Mouse (Mus musculus) limb, embryonic 13.5 days (tissue): Measurements from ENCODE around the gene Rbm18. TPM values are rescaled to one million over a fixed set of nuclear protein-coding genes. Genes with fewer than 3 reads are reported as not detected.
A peak's percentile ranks its signal among the peaks of the same experiment; 100 is the strongest.

Source experiments
- ATAC-seq: fragments of 200-750 bp; cut with Nextera tagmentation; 2 replicates; pipeline ENCODE4 v1.8.0; 2017; ENCODE audit warnings: low read depth, moderate number of reproducible peaks, moderate TSS enrichment; ENCODE audit not compliant: low FRiP score
- H3K27ac ChIP-seq: fragments of 300-500 bp; sonication (generic); 2 replicates; pipeline ENCODE4 v1.5.1; 2015; ENCODE audit warnings: inconsistent platforms, mild to moderate bottlenecking, moderate library complexity
- H3K27me3 ChIP-seq: fragments of 300-500 bp; sonication (generic); 2 replicates; pipeline ENCODE4 v1.6.1; 2015; ENCODE audit warnings: mild to moderate bottlenecking, inconsistent platforms
- H3K36me3 ChIP-seq: fragments of 300-500 bp; sonication (generic); 2 replicates; pipeline ENCODE4 v1.6.1; 2015; ENCODE audit warnings: inconsistent platforms, mild to moderate bottlenecking, moderate library complexity
- H3K4me1 ChIP-seq: fragments of 300-500 bp; sonication (generic); 2 replicates; pipeline ENCODE4 v1.6.1; 2015; ENCODE audit warnings: inconsistent platforms
- H3K4me2 ChIP-seq: fragments of 300-500 bp; sonication (generic); replicated peaks from 2 replicates; pipeline ENCODE4 v1.6.1; 2015; ENCODE audit warnings: inconsistent platforms, mild to moderate bottlenecking, moderate library complexity
- H3K4me3 ChIP-seq: fragments of 300-500 bp; sonication (generic); 2 replicates; pipeline ENCODE4 v1.5.1; 2015; ENCODE audit warnings: moderate library complexity, mild to moderate bottlenecking, inconsistent platforms
- H3K9ac ChIP-seq: fragments of 300-500 bp; sonication (generic); 2 replicates; pipeline ENCODE4 v1.6.1; 2015; ENCODE audit warnings: mild to moderate bottlenecking, inconsistent platforms
- H3K9me3 ChIP-seq: fragments of 300-500 bp; sonication (generic); 2 replicates; pipeline ENCODE4 v1.6.1; 2016; ENCODE audit warnings: inconsistent platforms
- WGBS: fragments of 180-500 bp; shearing (Covaris S2); methylation state at CpG from one replicate; pipeline ENCODE4 v1.1.7; 2015; 5-methylcytosine and 5-hydroxymethylcytosine counted together
- polyA plus RNA-seq: library from polyadenylated mRNA; unstranded; fragments of >200 nt; fragmentation: Nextera tagmentation; extraction: Ambion mirVana; gene quantifications from 2 replicates; pipeline ENCODE4 v1.2.1, GENCODE M21; 2015

Gene Rbm18
- polyA plus RNA-seq, 1 experiment from 2014 or later: 94.2 TPM

GRCm38 (mm10) chr2:36089190-36089589 lies 47.4 kb downstream of the Rbm18 start:
- Histone ChIP-seq H3K4me3 (no peak overlapping the region), H3K4me2 (no peak overlapping the region), H3K27ac (no peak overlapping the region), H3K27me3 (peaks cover 91% of the 10 kb centered on the region), H3K36me3 (no peaks in the 10 kb centered on the region), H3K4me1 (peaks cover 18% of the 10 kb centered on the region), H3K9me3 (no peaks in the 10 kb centered on the region), H3K9ac (no peak overlapping the region)
- 62% methylated on average over 3 of the region's 3 CpGs for WGBS
- no peak for ATAC-seq

GRCm38 (mm10) chr2:36085041-36085440 lies 51.5 kb downstream of the Rbm18 start:
- ATAC-seq: no peak
- H3K9ac ChIP-seq: no peak overlapping the region
- 65% methylated on average over 1 of the region's 1 CpGs for WGBS
- peaks cover 10% of the 10 kb centered on the region for H3K4me1 ChIP-seq
- no peaks in the 10 kb centered on the region for H3K9me3 ChIP-seq
- no peak overlapping the region for H3K4me3 ChIP-seq
- H3K36me3 ChIP-seq: no peaks in the 10 kb centered on the region
- H3K4me2 ChIP-seq: no peak overlapping the region
- no peak overlapping the region for H3K27ac ChIP-seq
- peaks cover 49% of the 10 kb centered on the region for H3K27me3 ChIP-seq

- H3K27me3 ChIP-seq: peaks cover 29% of the 10 kb centered on the region
- no peaks in the 10 kb centered on the region for H3K36me3 ChIP-seq
- no peak overlapping the region for H3K27ac ChIP-seq
- no peak overlapping the region for H3K9ac ChIP-seq
- 83% methylated on average over 9 of the region's 9 CpGs for WGBS
- H3K4me1 ChIP-seq: peaks cover 25% of the 10 kb centered on the region
- no peak overlapping the region for H3K4me2 ChIP-seq
- no peaks in the 10 kb centered on the region for H3K9me3 ChIP-seq
- ATAC-seq: no peak
- no peak overlapping the region for H3K4me3 ChIP-seq
Measured at GRCm38 (mm10) chr2:36082802-36083580, 53.6 kb downstream of the Rbm18 start.

GRCm38 (mm10) chr2:36081446-36081845 lies 55.1 kb downstream of the Rbm18 start:
- H3K9me3 ChIP-seq: no peaks in the 10 kb centered on the region
- 22% methylated on average over 9 of the region's 9 CpGs for WGBS

GRCm38 (mm10) chr2:36077160-36077761 lies 59.3 kb downstream of the Rbm18 start:
- Histone ChIP-seq H3K4me2 (peak overlapping the region; percentile 49), H3K36me3 (no peaks in the 10 kb centered on the region), H3K27ac (no peak overlapping the region), H3K4me1 (peaks cover 37% of the 10 kb centered on the region), H3K9ac (peak overlapping the region; percentile 25; the same call in 1 of the 2 replicates), H3K9me3 (no peaks in the 10 kb centered on the region), H3K4me3 (no peak overlapping the region), H3K27me3 (no peaks in the 10 kb centered on the region)
- no peak for ATAC-seq
- 12% methylated on average over 11 of the region's 11 CpGs for WGBS

More at GRCm38 (mm10) chr2:36081446-36081845, 55.1 kb downstream of the Rbm18 start:
- no peak overlapping the region for H3K27ac ChIP-seq
- H3K27me3 ChIP-seq: peaks cover 13% of the 10 kb centered on the region
- no peak overlapping the region for H3K4me2 ChIP-seq
- ATAC-seq: peak; percentile 64
- peaks cover 37% of the 10 kb centered on the region for H3K4me1 ChIP-seq
- H3K9ac ChIP-seq: no peak overlapping the region
- no peaks in the 10 kb centered on the region for H3K36me3 ChIP-seq
- H3K4me3 ChIP-seq: no peak overlapping the region

- no peak overlapping the region for H3K4me3 ChIP-seq
- no peak for ATAC-seq
Measured at GRCm38 (mm10) chr2:36075210-36075609, 61.4 kb downstream of the Rbm18 start.

GRCm38 (mm10) chr2:36073781-36074180 lies 62.8 kb downstream of the Rbm18 start:
- no peak for ATAC-seq
- 56% methylated on average over 3 of the region's 3 CpGs for WGBS
- Histone ChIP-seq H3K27me3 (no peaks in the 10 kb centered on the region), H3K9ac (no peak overlapping the region), H3K4me3 (no peak overlapping the region), H3K9me3 (no peaks in the 10 kb centered on the region), H3K27ac (no peak overlapping the region), H3K36me3 (no peaks in the 10 kb centered on the region), H3K4me2 (no peak overlapping the region), H3K4me1 (peaks cover 19% of the 10 kb centered on the region)

More at GRCm38 (mm10) chr2:36075210-36075609, 61.4 kb downstream of the Rbm18 start:
- WGBS: 84% methylated on average over 5 of the region's 5 CpGs
- Histone ChIP-seq H3K36me3 (no peaks in the 10 kb centered on the region), H3K4me1 (peaks cover 27% of the 10 kb centered on the region), H3K9ac (no peak overlapping the region), H3K27ac (no peak overlapping the region), H3K4me2 (no peak overlapping the region), H3K9me3 (no peaks in the 10 kb centered on the region), H3K27me3 (no peaks in the 10 kb centered on the region)

GRCm38 (mm10) chr2:36071660-36072305 lies 64.8 kb downstream of the Rbm18 start:
- no peak for ATAC-seq
- no peak overlapping the region for H3K4me2 ChIP-seq
- no peaks in the 10 kb centered on the region for H3K4me1 ChIP-seq
- no peak overlapping the region for H3K9ac ChIP-seq
- no peaks in the 10 kb centered on the region for H3K9me3 ChIP-seq
- H3K4me3 ChIP-seq: no peak overlapping the region
- H3K36me3 ChIP-seq: no peaks in the 10 kb centered on the region
- WGBS: 74% methylated on average over 8 of the region's 8 CpGs
- H3K27ac ChIP-seq: no peak overlapping the region
- no peaks in the 10 kb centered on the region for H3K27me3 ChIP-seq

GRCm38 (mm10) chr2:36067132-36067531 lies 69.4 kb downstream of the Rbm18 start:
- no peaks in the 10 kb centered on the region for H3K4me1 ChIP-seq
- 44% methylated on average over 9 of the region's 9 CpGs for WGBS
- H3K9me3 ChIP-seq: no peaks in the 10 kb centered on the region
- no peaks in the 10 kb centered on the region for H3K36me3 ChIP-seq
- no peak overlapping the region for H3K4me2 ChIP-seq
- no peak overlapping the region for H3K27ac ChIP-seq
- no peaks in the 10 kb centered on the region for H3K27me3 ChIP-seq
- no peak overlapping the region for H3K4me3 ChIP-seq
- H3K9ac ChIP-seq: no peak overlapping the region
- no peak for ATAC-seq

Other genes with a start within 250 kb of the Rbm18 start
- 0.85 and 1.0 TPM in 2 replicates for gene Ttll11, start 156.9 kb downstream of the Rbm18 start, polyA plus RNA-seq
- gene Ndufa8, start 87.4 kb downstream of the Rbm18 start, polyA plus RNA-seq: 200 and 208 TPM in 2 replicates
- gene Morn5, start 87.3 kb downstream of the Rbm18 start, polyA plus RNA-seq: 0.36 TPM in 1 of 2 replicates, not detected in the other
- 0.92 and 1.1 TPM in 2 replicates for gene Lhx6, start 31.4 kb downstream of the Rbm18 start, polyA plus RNA-seq
- 23.8 and 31.3 TPM in 2 replicates for gene Mrrf, start 384 bp downstream of the Rbm18 start, polyA plus RNA-seq
- gene Ptgs1, start 93.7 kb upstream of the Rbm18 start, polyA plus RNA-seq: 8.7 and 9.1 TPM in 2 replicates
- gene Olfr338, start 236.7 kb upstream of the Rbm18 start, polyA plus RNA-seq: not detected in 2 replicates